Mouse (Mus musculus) liver, embryonic 18 days (tissue): ENCODE results near the gene Zfp81. TPM values are rescaled to one million over a fixed set of nuclear protein-coding genes. Genes with fewer than 3 reads are reported as not detected.

ENCODE experiments used
- polyA plus RNA-seq: library from polyadenylated mRNA; depleted of rRNA; stranded (reverse); fragments of >200 nt; gene quantifications from 2 replicates; pipeline ENCODE4 v1.2.3, GENCODE M21; 2012; rRNA removed

The Zfp81 gene
- polyA plus RNA-seq = 1.1 and 1.4 TPM in 2 replicates

GRCm38 (mm10) chr17:33358411-33359384, at the start of gene Zfp81:
TSS of gene Zfp81 (minus strand) at chr17:33358878.

DNA sequence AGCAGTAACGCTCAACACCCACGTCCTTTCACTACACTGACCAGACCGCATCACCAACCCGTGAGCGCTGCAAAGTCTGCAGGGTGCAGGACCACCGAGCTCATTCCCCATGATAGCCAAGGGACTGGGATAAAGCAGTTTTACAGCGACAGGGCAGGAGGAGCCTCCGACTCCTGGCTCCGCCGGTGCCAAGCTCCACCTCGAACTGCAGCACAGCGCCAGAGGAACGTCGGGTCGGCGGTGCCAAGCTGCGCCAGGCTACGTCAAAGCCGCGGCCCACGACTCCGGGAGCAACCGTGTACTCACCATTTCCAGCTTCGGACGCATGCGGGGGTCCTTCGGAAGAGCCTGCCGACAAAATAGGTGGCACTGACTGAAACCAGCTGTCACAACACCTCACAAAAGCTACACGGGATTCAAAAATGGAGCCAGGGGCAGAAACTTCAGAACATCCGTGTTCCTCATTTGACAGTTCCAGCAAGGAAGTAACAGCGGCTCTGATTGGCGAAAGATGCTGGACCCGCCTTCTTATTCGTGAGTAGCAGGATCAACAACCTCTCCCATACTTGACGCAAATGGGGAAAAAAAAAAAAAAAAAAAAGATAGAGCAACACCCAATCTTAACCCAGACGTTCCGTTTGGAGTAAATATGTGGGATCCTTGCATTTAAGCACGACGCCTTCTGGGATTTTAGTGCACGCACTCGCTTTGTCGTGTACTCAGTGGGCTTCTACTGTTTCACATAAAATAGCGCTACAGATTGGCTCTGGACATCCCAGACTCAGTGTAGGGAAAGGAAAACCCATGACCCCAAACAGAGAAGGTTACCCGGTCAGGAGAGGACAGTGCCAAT, 35.7 kb upstream of the Zfp81 start, which contains the start of gene Zfp101:
Gene Zfp101, minus strand, starts transcription at position 460 of the 853 bp plus-strand sequence.

DNA sequence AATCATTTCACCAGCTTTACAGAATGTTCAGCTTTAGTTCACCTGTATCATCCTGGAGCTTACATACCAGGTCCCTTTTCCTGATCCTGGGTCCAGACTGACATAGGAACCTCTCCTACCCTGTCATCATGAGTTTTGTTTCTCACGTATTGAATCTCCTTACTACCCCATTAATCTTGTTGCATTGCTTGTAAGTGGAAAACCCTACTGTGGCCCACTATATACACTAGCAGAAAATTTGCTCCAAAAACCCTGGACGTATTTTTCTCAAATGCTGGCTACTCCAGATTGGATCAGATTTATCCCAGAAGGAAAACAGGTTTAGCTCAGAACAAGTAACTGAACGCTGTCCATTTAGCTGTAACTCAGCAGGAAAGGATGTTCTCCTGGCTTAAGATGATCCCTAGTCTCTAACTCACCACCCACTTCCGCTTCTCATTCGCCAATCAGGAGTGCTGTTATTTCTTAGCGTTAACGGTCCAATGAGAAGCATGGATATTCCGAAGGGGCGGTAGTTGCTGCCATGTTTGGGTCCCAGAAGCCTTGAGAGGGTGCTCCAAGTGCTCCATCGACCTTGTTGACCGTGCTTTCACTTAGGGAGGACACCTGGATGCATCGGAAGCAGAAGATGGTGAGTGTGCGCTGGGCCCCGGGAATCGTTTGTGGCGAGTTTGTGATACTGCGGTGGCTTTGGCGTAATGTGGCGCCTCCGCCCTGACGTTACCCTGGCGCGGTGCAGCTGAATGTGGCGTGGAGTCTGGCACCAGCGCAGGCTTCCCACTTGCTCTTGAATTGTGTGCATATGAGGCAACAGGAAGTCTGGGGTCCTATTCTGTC, 69.4 kb downstream of the Zfp81 start, which contains the start of gene Zfp955b:
Gene Zfp955b, plus strand, starts transcription at position 506 of the 837 bp plus-strand sequence.

Other genes with a start within 250 kb of the Zfp81 start
- not detected in 2 replicates for gene Morc2b, start 219.2 kb downstream of the Zfp81 start, polyA plus RNA-seq
- not detected in 2 replicates for gene Olfr55, start 190.4 kb downstream of the Zfp81 start, polyA plus RNA-seq
- gene Olfr239, start 167.6 kb downstream of the Zfp81 start, polyA plus RNA-seq = not detected in 2 replicates
- 0.01 TPM in 1 of 2 replicates, not detected in the other for gene Olfr1564, start 137.2 kb downstream of the Zfp81 start, polyA plus RNA-seq
- 1.8 TPM in 2 replicates for gene Zfp955a, start 103.7 kb downstream of the Zfp81 start, polyA plus RNA-seq
- not detected in 2 replicates for gene Olfr63, start 94.2 kb downstream of the Zfp81 start, polyA plus RNA-seq
- gene Zfp955b, start 69.3 kb downstream of the Zfp81 start, polyA plus RNA-seq = 1.3 and 1.5 TPM in 2 replicates
- 4.3 and 4.8 TPM in 2 replicates for gene Zfp101, start 35.8 kb upstream of the Zfp81 start, polyA plus RNA-seq
- gene Actl9, start 74.0 kb upstream of the Zfp81 start, polyA plus RNA-seq = not detected in 2 replicates
- 10.9 and 13.4 TPM in 2 replicates for gene Adamts10, start 165.3 kb upstream of the Zfp81 start, polyA plus RNA-seq
- 8.3 and 10.2 TPM in 2 replicates for gene Myo1f, start 196.8 kb upstream of the Zfp81 start, polyA plus RNA-seq